Mouse (Mus musculus): ENCODE measurements at regions not wholly inside any gene's neighbourhood (a gene's known extent, or its start where the extent isn't known, plus 50 kb on each side); places are given as distances from the start of the nearest gene placed in this dataset.

- TF ChIP-seq POLR2A (IDR thresholded peaks at IDR 0.05; ENCODE audit: insufficient read depth, low read depth, low read length) (no peak), CTCF (IDR thresholded peaks at IDR 0.05; ENCODE audit: insufficient read depth, low read depth, low read length) (no peak)
- H3K4me1 ChIP-seq (ENCODE audit: control insufficient read depth, insufficient read depth, low read length) = 0 out of 2 replicates have a peak, but pooled peaks cover 3% of the 10 kb centered on the region
- no peak overlapping the region for H3K4me3 ChIP-seq (ENCODE audit: insufficient read depth, low read depth, low read length)
- H3K27ac ChIP-seq (ENCODE audit: insufficient read depth, low read depth, low read length) = 0 out of 2 replicates have a peak overlapping the region, but pooled peaks have one; percentile 8
- WGBS = 97% methylated on average over 7 of the region's 7 CpGs
These were observed 54.8 kb upstream of the Tet2 start for GRCm38 (mm10) chr3:133599731-133600130.

GRCm38 (mm10) chr3:133600447-133601220, 55.7 kb upstream of the Tet2 start:
- Histone ChIP-seq H3K4me1 (ENCODE audit: control insufficient read depth, insufficient read depth, low read length) (0 out of 2 replicates have a peak, but pooled peaks cover 3% of the 10 kb centered on the region), H3K27ac (ENCODE audit: insufficient read depth, low read depth, low read length) (peak overlapping the region; percentile 39; the same call in 1 of the 2 replicates), H3K4me3 (ENCODE audit: insufficient read depth, low read depth, low read length) (no peak overlapping the region)
- TF ChIP-seq CTCF (IDR thresholded peaks at IDR 0.05; ENCODE audit: insufficient read depth, low read depth, low read length) = no peak
- no peak for TF ChIP-seq POLR2A (IDR thresholded peaks at IDR 0.05; ENCODE audit: insufficient read depth, low read depth, low read length)
- WGBS = 9% methylated on average over 11 of the region's 11 CpGs

GRCm38 (mm10) chr3:133605460-133605859, 60.5 kb upstream of the Tet2 start:
- H3K4me3 ChIP-seq (ENCODE audit: insufficient read depth, low read depth, low read length) = no peak overlapping the region
- H3K4me1 ChIP-seq (ENCODE audit: control insufficient read depth, insufficient read depth, low read length) = 0 out of 2 replicates have a peak, but pooled peaks cover 3% of the 10 kb centered on the region
- H3K27ac ChIP-seq (ENCODE audit: insufficient read depth, low read depth, low read length) = no peak overlapping the region
- TF ChIP-seq POLR2A (IDR thresholded peaks at IDR 0.05; ENCODE audit: insufficient read depth, low read depth, low read length) (no peak), CTCF (IDR thresholded peaks at IDR 0.05; ENCODE audit: insufficient read depth, low read depth, low read length) (no peak)
- 94% methylated on average over 6 of the region's 6 CpGs for WGBS

- Histone ChIP-seq H3K4me3 (ENCODE audit: insufficient read depth, low read depth, low read length) (no peak overlapping the region), H3K4me1 (ENCODE audit: control insufficient read depth, insufficient read depth, low read length) (no peaks in the 10 kb centered on the region), H3K27ac (ENCODE audit: insufficient read depth, low read depth, low read length) (no peak overlapping the region)
- 89% methylated on average over 3 of the region's 3 CpGs for WGBS
- no peak for TF ChIP-seq POLR2A (IDR thresholded peaks at IDR 0.05; ENCODE audit: insufficient read depth, low read depth, low read length)
- no peak for TF ChIP-seq CTCF (IDR thresholded peaks at IDR 0.05; ENCODE audit: insufficient read depth, low read depth, low read length)
These were observed 63.9 kb upstream of the Tet2 start for GRCm38 (mm10) chr3:133608845-133609261.

- TF ChIP-seq CTCF (IDR thresholded peaks at IDR 0.05; ENCODE audit: insufficient read depth, low read depth, low read length) (no peak), POLR2A (IDR thresholded peaks at IDR 0.05; ENCODE audit: insufficient read depth, low read depth, low read length) (no peak)
- no peaks in the 10 kb centered on the region for H3K4me1 ChIP-seq (ENCODE audit: control insufficient read depth, insufficient read depth, low read length)
- no peak overlapping the region for H3K27ac ChIP-seq (ENCODE audit: insufficient read depth, low read depth, low read length)
- WGBS = 22% methylated on average over 12 of the region's 12 CpGs
- peak overlapping the region; percentile 13; the same call in 1 of the 2 replicates for H3K4me3 ChIP-seq (ENCODE audit: insufficient read depth, low read depth, low read length)
These were observed 69.1 kb upstream of the Tet2 start for GRCm38 (mm10) chr3:133613836-133614711.

- Histone ChIP-seq H3K4me1 (ENCODE audit: control insufficient read depth, insufficient read depth, low read length) (no peaks in the 10 kb centered on the region), H3K4me3 (ENCODE audit: insufficient read depth, low read depth, low read length) (no peak overlapping the region), H3K27ac (ENCODE audit: insufficient read depth, low read depth, low read length) (no peak overlapping the region)
- WGBS = 37% methylated on average over 14 of the region's 14 CpGs
- no peak for TF ChIP-seq POLR2A (IDR thresholded peaks at IDR 0.05; ENCODE audit: insufficient read depth, low read depth, low read length)
- no peak for TF ChIP-seq CTCF (IDR thresholded peaks at IDR 0.05; ENCODE audit: insufficient read depth, low read depth, low read length)
These were observed 69.9 kb upstream of the Tet2 start for GRCm38 (mm10) chr3:133614712-133615426.

- Histone ChIP-seq H3K4me1 (ENCODE audit: control insufficient read depth, insufficient read depth, low read length) (no peaks in the 10 kb centered on the region), H3K27ac (ENCODE audit: insufficient read depth, low read depth, low read length) (no peak overlapping the region), H3K4me3 (ENCODE audit: insufficient read depth, low read depth, low read length) (no peak overlapping the region)
- 71% methylated on average over 2 of the region's 2 CpGs for WGBS
- TF ChIP-seq POLR2A (IDR thresholded peaks at IDR 0.05; ENCODE audit: insufficient read depth, low read depth, low read length) = no peak
- TF ChIP-seq CTCF (IDR thresholded peaks at IDR 0.05; ENCODE audit: insufficient read depth, low read depth, low read length) = no peak
These were observed 72.1 kb upstream of the Tet2 start for GRCm38 (mm10) chr3:133617036-133617435.

GRCm38 (mm10) chr3:133618491-133618890, 73.6 kb upstream of the Tet2 start:
- H3K4me3 ChIP-seq (ENCODE audit: insufficient read depth, low read depth, low read length) = no peak overlapping the region
- H3K27ac ChIP-seq (ENCODE audit: insufficient read depth, low read depth, low read length) = no peak overlapping the region
- no peak for TF ChIP-seq POLR2A (IDR thresholded peaks at IDR 0.05; ENCODE audit: insufficient read depth, low read depth, low read length)
- no peak for TF ChIP-seq CTCF (IDR thresholded peaks at IDR 0.05; ENCODE audit: insufficient read depth, low read depth, low read length)
- no peaks in the 10 kb centered on the region for H3K4me1 ChIP-seq (ENCODE audit: control insufficient read depth, insufficient read depth, low read length)
- WGBS = 89% methylated on average over 3 of the region's 3 CpGs

Data from olfactory bulb, adult 2 months (tissue).